Mouse (Mus musculus): ENCODE measurements around the gene Magi2.
"Not testable (repeated sequence)": the region's sequence is repeated elsewhere in the genome, so short reads cannot be mapped to it uniquely, and the experiment has no call there.

Gene Magi2

DNA sequence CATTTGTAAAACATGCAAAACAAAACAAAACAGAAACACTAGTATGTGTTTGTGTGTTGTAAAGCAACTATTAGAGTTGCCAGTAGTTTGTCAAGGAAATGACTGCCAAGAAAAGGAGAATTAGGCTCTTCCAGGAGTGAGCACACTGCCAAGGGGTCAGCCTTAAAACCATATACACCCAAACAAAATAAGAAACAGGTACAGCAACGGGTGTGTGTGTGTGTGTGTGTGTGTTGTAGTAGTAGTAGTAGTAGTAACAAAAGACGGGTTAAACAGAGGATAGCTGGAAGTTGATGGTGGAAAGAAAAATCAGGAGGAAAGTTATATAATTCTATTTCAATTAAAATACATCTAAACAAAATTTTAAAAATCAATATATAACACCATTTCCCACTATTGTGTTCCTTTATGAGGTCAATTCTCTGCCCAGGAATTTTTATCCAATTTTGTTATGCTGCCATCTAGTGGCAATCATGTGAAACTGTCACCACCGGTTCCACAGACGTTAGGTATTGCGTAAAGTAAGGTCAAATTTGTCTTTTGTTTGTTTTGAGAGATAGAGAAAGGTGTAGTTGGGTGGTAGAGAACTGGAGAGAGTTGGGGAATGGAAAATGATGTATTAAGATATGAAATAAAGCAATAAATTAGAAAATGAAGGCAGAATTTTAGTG, 174.0 kb downstream of the Magi2 start:
- ChIA-PET CTCF (no interaction called here), POLR2A (no interaction called here)

DNA sequence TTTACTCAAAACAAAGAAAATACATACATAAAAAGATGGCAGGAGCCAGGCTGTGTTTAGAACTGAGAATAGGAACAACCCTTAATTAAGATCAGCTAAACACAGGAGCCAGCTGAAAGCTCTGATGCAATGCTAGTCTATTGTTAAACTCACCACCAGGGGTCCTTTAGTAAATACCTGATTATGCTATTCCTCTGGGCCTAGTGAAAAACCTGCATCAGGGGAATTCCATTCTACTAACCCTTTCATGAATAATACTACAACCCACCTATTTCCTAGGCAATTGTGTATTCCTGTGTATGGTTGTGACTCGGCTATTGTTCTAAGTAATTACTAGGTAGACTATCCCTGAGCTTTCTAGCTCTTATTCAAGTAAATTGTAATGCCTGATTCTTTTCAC, 177.4 kb downstream of the Magi2 start:
- CTCF ChIA-PET = interaction anchor here in 1 of 4 experiments (1.1 kb wide), 1 partner anchor 12 kb away, joined by 3 read pairs; no protein-coding TSS in a partner anchor

DNA sequence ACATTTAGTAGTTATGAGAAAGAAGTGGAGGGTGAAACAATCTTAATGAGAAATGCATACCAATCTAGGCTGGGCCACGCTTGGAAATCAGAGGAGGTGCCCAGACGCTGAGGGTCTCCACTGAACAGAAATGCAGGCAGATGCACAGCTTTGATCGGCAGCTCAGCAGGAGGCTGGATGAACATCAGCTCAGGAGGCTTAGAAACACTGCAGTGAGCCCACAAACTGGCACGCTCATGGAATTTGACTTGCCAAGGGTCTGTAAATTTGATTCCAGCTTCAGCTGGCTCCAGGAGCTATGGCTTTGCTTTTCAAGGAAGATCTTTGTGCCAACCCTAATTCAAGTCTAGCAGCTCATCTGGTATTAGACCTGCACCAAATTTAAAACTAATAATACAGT, 187.7 kb downstream of the Magi2 start:
- POLR2A ChIA-PET = no interaction called here
- CTCF ChIA-PET = no interaction called here

More for the DNA sequence above, 177.4 kb downstream of the Magi2 start:
- POLR2A ChIA-PET = not testable (repeated sequence)

DNA sequence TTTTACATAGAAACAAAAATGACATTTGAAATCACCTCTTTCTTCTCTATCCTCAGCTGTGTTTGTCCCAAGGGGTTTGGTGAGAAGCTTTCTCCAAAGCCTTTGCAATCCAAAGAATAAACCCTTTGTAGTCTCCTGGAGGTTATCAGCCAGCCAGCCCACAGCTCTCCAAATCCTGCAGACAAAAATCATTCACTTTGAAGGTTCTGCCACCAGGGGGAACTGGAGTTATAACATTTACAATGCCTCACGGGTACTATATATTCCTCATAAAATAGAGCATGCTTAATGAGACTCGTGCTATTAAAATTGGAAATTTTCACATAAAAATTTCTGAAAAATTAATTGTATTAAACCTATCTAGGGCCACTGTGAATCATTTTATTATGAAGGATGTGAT, 202.5 kb downstream of the Magi2 start:
- ChIA-PET POLR2A (interaction anchor here in 1 of 4 experiments (0.5 kb wide), 1 partner anchor 180 kb away, joined by 4 read pairs; no protein-coding TSS in a partner anchor), CTCF (no interaction called here)

DNA sequence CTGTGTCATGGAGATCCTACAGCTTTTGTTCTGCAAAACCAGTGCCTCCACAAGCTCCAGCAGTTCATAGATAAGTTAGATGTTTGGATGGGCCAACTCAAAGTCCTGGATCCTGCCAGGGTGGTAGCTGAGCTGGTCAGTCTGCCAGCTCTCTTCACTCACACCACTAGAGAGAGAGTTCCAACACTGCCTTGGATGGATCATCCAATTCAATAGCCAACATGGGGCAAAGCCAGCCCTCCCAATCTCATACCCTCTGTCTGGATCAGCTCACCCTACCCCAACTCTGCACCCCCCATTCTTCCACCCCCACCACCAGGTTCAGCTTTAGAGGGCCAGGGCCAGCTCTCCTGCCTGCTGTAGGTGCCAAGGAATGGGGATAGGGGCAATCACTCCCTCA, 235.7 kb downstream of the Magi2 start:
- ChIA-PET POLR2A (interaction anchor here in 1 of 4 experiments (0.6 kb wide), 1 partner anchor 694 kb away, joined by 3 read pairs; no protein-coding TSS in a partner anchor), CTCF (no interaction called here)

DNA sequence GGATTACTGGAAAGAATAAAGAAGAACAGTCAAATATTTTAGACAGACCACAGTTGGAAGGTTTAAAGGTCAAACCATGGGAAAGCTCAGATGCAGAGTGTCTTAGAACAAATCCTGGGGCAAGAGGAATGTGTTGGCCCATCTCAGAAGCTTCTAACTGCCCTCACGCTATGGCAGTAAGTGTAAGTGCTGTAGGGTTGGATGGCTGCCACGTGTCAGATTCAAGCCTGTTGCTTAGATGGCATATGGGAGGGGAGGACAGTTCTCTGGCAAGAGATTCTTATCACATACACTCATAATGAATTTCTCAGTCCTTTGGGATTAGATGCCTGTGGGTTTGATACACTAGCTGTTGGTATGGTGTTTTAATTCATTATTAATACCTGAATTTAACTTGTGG, 238.5 kb downstream of the Magi2 start:
- ChIA-PET CTCF (no interaction called here), POLR2A (no interaction called here)

DNA sequence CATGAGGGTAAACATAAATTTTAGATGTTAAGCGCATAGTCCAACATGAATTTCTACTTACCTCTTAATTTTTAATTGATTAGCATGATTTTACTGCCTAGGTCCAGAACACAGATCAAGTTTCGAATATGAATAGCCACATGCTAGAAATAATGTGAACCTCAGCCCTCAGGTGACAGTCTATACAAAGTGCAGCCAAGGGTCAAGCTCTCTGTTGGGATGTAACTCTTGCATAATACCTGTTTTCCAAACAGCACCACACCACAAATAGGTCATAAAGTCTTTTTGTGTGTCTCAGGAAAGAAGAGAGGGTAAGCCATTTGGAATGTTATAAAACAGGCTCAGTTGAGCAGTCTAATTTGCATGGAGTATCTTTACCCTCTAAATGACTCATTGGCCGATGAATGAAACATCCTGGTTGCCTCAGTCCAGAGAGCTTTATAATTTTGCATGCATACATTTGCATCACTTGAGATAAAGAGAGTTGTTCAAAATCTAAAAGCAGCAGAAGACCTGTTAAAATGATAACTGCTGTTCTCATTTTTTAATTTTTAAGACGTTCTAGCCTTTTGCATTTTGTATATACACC, 246.1 kb downstream of the Magi2 start:
- ChIA-PET POLR2A (no interaction called here), CTCF (no interaction called here)

DNA sequence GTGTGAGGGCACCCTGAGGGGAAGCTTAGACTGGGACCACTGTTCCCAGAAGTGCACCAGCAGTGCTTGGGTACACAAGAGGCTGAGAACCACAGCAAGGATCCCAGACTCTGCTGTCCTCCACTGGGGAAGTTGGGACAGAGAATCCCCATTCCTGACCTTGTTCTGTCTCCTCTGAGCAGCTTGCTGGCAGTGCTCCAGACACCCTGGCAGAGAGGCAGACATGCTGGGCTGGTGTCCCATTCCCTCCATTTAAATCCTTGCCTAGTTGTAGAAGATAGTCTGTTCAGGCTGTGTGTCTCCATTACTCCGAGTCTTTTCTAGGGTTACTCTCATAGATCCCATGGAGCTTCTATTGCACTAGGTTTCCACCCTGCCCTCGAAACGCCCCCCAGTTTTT, 256.1 kb downstream of the Magi2 start:
- CTCF ChIA-PET = no interaction called here
- POLR2A ChIA-PET = no interaction called here

DNA sequence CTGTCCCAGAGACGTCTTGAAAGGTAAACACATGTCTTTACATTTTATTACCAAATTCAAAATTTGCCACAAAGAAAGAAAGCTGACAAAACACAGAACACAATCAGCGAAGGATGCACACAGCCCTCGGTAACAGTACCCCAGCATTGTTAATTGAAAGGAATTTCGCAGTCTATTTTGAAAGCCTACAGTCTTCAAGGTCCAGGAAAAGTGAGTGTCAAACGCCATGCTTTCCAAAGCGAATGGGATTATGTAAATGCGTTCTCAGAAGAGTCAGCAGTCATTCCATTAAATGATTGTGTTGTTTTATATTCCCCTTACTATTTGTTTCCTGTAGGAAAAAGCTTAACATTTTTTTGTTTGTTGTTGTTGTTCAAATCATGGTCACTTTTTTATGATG, 261.1 kb downstream of the Magi2 start:
- ChIA-PET CTCF (no interaction called here), POLR2A (no interaction called here)

DNA sequence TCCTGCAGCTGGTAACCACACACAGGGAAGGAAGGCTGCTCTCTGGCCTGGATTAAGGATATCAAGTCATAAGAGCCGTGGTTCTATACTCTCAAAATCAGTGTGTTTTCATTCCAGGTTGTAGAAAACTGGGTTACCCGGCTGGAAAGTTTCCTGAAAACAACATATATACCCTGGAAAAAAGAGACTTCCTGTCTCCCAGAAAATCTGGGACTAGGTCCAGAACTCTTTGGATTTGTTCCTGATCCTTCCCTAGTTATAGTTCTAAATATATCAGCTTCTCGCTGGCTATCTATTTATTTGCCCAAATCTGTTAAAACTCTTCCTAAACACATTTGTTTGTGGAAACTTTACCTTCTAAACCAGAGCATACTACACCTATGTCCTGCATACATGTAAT, 274.2 kb downstream of the Magi2 start:
- ChIA-PET POLR2A (no interaction called here), CTCF (no interaction called here)

DNA sequence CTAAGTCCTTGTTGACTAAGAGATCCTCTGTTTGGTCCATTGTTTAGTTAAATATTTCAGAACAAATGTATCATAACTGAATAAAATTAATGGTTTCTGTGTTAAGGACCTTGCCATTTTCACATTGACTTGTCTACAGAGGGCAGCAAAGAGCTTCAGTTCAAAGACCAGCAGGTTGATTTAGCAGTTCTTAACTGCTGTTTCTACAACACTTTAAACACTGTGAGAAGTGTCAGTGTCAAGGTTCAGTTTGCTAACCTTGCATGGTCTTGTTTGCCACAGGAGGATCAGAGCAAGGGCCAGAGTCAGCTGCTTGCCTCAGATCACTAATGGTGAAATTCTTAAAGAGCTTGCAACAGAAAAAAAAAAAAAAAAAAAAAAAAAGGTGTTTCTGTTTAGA, 295.3 kb downstream of the Magi2 start:
- ChIA-PET CTCF (interaction anchor here in 2 of 4 experiments (0.6 to 1.8 kb wide), 3 partner anchors 8 to 555 kb away, joined by 3 to 5 read pairs (median 4); no protein-coding TSS in a partner anchor), POLR2A (interaction anchor here in 1 of 4 experiments (0.7 kb wide), 1 partner anchor 992 kb away, joined by 3 read pairs; no protein-coding TSS in a partner anchor)

DNA sequence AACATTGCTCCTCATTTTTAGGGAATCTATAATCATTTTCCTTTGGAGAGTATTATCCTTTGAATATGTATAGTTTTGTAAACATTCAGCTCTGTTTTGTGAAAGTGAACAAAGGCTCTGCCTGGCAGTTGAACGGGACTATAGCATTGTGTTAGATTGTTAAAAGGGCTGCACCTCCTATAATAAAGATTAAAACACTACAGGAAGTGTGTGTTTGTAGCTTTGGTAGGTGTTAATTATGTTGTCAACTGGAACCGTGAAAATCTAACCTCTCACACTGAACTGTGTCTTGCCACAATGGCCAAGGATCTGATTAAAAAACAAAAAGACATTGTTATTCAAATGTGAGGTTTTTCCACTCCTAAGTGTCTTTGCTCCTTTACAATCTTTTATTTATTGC, 312.5 kb downstream of the Magi2 start:
- ChIA-PET CTCF (no interaction called here), POLR2A (no interaction called here)

DNA sequence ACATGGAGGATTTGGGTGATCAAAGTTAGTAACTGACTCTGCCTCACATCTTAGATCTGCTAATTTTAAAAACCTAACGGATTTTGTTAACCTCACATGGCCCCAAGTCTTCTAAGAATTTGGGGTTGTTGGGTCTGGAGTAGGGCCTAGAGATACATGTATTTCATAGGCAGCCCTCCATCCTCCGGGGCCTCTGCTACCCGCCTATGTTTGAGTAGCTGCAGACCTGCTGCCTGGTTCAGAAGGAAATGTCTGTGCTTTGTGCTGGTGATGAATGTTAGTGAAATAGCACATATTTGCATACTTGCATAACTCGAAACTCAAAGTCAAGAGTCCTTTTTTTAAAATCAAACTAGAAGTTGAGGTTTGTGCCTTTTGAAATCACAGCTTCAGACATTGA, 319.6 kb downstream of the Magi2 start:
- POLR2A ChIA-PET = interaction anchor here in 1 of 4 experiments (0.6 kb wide), 2 partner anchors 170 to 1059 kb away, joined by 3 read pairs; no protein-coding TSS in a partner anchor
- CTCF ChIA-PET = interaction anchor here in 1 of 4 experiments (0.6 kb wide), 1 partner anchor 1166 kb away, joined by 11 read pairs; no protein-coding TSS in a partner anchor

DNA sequence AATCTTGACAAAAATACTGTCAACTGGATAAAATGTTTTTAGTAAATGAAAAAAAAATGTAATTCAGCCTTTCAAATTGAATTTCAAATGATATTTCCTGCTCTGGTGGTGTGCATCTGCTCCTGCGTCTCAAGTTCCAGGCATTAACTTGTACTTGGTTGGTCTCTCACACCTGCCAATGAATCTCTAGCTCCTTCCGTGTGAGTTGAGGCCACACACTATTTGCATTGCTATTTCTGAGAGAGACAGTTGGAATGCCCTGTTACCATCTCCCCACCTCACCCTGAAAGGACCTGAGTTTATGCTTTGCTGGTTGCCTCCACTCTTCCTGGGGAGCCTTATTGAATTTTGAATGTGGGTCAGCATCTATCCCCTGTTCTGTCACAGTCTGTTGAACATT, 320.1 kb downstream of the Magi2 start:
- POLR2A ChIA-PET = interaction anchor here in 1 of 4 experiments (0.6 kb wide), 1 partner anchor 1059 kb away, joined by 3 read pairs; no protein-coding TSS in a partner anchor
- CTCF ChIA-PET = interaction anchor here in 1 of 4 experiments (0.6 kb wide), 1 partner anchor 1167 kb away, joined by 11 read pairs; no protein-coding TSS in a partner anchor

DNA sequence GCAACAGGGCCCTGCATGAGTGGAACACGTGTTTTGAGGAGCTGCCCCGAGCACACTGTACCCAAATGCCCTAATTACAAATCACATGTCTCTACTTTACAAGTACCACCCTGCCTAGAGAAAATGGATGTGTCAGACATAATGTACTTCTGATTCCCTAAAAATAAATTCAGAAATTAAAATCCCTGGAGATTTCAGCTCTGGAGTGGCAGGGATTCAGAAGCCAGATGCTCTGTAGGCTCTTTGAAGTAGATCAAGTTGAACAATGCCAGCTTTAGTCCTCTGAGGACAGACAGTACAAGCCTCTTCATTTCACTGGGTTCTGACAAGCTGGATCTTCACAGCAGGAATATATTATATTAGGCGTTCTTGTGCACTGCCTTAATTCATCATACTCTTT, 326.7 kb downstream of the Magi2 start:
- POLR2A ChIA-PET = interaction anchor here in 1 of 4 experiments (0.6 kb wide), 1 partner anchor 71 kb away, joined by 3 read pairs; no protein-coding TSS in a partner anchor
- CTCF ChIA-PET = no interaction called here

DNA sequence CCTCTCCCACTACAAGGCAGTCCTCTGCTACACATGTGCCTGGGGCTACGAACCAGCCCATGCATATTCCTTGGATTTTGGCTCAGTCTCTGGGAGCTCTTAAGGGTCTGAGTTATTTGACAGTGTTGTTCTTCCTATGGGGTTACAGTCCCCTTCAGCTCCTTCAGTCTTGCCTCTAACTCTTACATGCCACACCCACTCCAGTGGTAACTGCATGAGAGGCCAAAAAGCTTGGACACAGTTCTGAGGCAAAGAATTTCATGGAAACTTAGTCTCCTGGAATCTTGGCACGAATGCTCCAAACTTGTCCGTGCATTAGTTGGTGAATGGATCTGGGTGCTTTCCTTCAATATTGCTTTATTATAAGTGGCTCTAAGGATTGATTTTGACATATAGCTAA, 338.8 kb downstream of the Magi2 start:
- CTCF ChIA-PET = no interaction called here
- POLR2A ChIA-PET = interaction anchor here in 1 of 4 experiments (0.6 kb wide), 1 partner anchor 805 kb away, joined by 5 read pairs; no protein-coding TSS in a partner anchor

DNA sequence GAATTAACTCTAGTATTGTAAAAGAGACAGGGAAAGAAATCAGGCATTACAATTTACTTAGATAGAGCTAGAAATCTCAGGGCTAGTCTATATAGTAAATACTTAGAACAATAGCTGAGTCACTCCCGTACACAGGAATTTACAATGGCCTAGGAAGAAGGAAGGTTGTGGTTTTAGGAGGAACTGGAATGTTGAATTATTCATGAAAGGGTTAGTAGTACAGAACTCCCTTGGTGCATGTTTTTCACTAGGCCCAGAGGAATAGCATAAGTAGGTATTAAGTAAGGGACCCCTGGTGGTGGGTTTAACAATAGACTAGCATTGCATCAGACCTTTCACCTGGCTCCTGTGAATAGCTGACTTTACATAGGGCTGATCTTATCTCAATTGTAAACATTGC, 339.3 kb downstream of the Magi2 start:
- POLR2A ChIA-PET = interaction anchor here in 1 of 4 experiments (0.6 kb wide), 1 partner anchor 222 kb away, joined by 4 read pairs; no protein-coding TSS in a partner anchor
- CTCF ChIA-PET = not testable (repeated sequence)

DNA sequence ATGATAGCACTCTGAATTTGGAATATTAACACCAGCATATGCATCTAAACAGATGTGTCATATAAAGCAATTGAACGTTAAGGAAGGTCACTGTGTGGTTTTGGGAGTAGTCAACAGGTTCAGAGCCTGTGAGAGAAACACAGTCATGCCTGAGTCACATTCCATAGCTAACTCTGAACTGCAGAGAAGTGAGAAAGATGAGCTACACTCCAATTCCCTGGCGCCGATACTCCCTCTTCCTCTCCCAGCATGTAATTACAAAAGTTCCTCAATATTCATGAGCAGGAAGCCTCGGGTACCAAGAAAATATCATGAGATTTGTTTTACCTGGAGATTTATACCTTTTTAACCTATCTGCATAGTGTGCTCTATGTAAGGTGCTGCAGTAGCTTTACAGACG, 380.9 kb downstream of the Magi2 start:
- CTCF ChIA-PET = no interaction called here
- POLR2A ChIA-PET = no interaction called here

DNA sequence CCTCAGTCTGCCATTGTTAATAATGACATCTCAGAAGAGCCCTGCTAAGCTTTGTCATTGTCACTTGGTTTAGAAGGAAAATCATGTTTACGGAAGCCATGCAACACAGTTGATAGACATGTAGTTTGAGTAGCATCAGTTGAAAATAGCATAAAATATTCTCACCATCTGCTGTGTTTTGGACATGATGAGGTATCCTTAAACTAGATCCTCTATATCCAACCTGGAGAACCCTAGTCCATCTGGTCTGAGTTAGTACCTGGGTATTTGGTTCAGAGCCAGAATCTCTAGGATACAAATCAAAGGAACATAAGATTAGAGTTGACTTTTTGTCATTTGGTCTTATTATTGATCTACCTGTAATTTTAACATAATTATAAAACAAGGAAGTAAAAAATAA, 385.0 kb downstream of the Magi2 start:
- POLR2A ChIA-PET = no interaction called here
- CTCF ChIA-PET = no interaction called here

DNA sequence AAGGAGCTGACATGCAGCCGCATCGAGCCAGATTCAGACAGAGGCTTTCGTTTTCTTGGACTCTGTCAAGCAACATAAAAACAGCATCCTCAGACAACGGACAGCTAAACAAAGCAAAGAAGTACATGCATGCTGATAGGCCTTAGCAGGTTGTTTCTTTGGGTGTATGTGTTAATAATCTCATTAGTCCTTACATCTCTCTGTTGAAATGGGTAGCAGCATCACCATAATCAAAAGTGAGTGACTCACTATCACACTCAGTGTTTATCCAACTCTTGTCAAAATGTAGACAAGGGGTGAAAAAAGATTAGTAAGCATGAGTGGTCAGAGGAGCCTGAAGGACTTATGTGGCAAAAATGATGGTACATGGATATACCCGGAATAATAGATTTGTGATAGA, 394.8 kb downstream of the Magi2 start:
- POLR2A ChIA-PET = no interaction called here
- CTCF ChIA-PET = no interaction called here

DNA sequence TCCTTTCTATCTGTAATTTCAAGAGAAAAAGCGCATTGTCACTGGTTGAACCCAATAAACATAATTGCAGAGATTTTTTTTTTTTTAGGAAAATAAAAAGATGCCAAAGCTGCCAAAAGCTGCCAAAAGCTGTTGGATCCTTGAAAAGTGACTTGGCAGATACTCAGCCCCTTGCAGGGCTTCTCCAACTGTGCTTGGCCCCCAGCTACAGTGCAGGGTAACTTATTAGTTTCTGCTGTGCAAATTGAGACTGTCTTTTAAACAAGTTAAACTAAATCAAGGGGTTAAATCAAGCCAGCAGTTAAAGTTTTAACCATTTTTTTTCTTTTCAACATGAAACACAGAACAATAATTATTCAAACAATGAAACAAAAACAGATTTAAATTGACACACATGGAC, 407.1 kb downstream of the Magi2 start:
- ChIA-PET POLR2A (no interaction called here), CTCF (no interaction called here)

Data from embryonic stem cell, embryonic (primary cell).